ENCODE assay signal across 9 mouse cellular contexts in genomic region chr10:56840732-56841131, GRCm38 (mm10).
DNase-seq lines count a peak whose midpoint lies in the region; ATAC-seq and TF ChIP-seq lines count a peak whose summit lies in the region.
"Had no signal": no experiment of that assay in that cellular context is flagged by ENCODE, and none has a peak within 500 bp of the region (broad histone marks: within the 10 kb centered on the region; RNA-seq: fewer than 3 reads in every experiment).

No protein-coding gene starts in this region.

- no peaks in the 10 kb centered on the region for H3K36me3 ChIP-seq in lung, embryonic 14.5 days (ENCODE audit: insufficient read depth)
- H3K36me3 ChIP-seq: neural tube, embryonic 13.5 days had no signal

- H3K27me3 ChIP-seq in lung, embryonic 14.5 days (ENCODE audit: insufficient read depth, low read length): no peaks in the 10 kb centered on the region
- H3K27me3 ChIP-seq: neural tube, embryonic 13.5 days had no signal

- H3K4me1 ChIP-seq in lung, embryonic 14.5 days (ENCODE audit: insufficient read depth): no peaks in the 10 kb centered on the region

- H3K9ac ChIP-seq in lung, embryonic 14.5 days: no peak overlapping the region
- H3K9ac ChIP-seq: neural tube, embryonic 13.5 days had no signal

- ATAC-seq in CD4-positive, CD25-positive, alpha-beta regulatory T cell, adult 4 months: no peak
- ATAC-seq in lung, embryonic 14.5 days (ENCODE audit: insufficient read depth): no peak
- ATAC-seq in frontal cortex, adult (ENCODE audit: low TSS enrichment): no peak

- no peak overlapping the region for H3K4me2 ChIP-seq in lung, embryonic 14.5 days
- H3K4me2 ChIP-seq: neural tube, embryonic 13.5 days had no signal

- no peak overlapping the region for H3K27ac ChIP-seq in lung, embryonic 14.5 days (ENCODE audit: low read depth)
- H3K27ac ChIP-seq: neural tube, embryonic 13.5 days had no signal

- no peaks in the 10 kb centered on the region for H3K9me3 ChIP-seq in lung, embryonic 14.5 days (ENCODE audit: low read depth, low read length)
- H3K9me3 ChIP-seq: neural tube, embryonic 13.5 days had no signal

- TF ChIP-seq CTCF in lung, embryonic 14.5 days (IDR thresholded peaks at IDR 0.05; ENCODE audit: low read depth): peak; percentile 56; the same call in 1 of the 2 replicates

- WGBS in lung, embryonic 14.5 days: 68% methylated on average over 5 of the region's 5 CpGs

- H3K4me3 ChIP-seq in lung, embryonic 14.5 days (ENCODE audit: low read depth, low read length): no peak overlapping the region
- H3K4me3 ChIP-seq: neural tube, embryonic 13.5 days had no signal

- peak; percentile 5 for DNase-seq in CD4-positive, CD25-positive, alpha-beta regulatory T cell, adult 2 months (ENCODE audit: low read depth, low spot score)
- DNase-seq in layer of hippocampus, postnatal 10 days (ENCODE audit: low spot score in 2 of 2): peak; percentile 36 to 60
- no peak for DNase-seq in layer of hippocampus, adult 9-11 months
- DNase-seq in R1 (ENCODE audit: low read depth, low spot score): peak; percentile 63
- peak; percentile 23 for DNase-seq in forelimb bud, embryonic 11.5 days (ENCODE audit: low read depth, low spot score)
- DNase-seq in lung, embryonic 14.5 days: peak; percentile 49
